Comparison of ENCODE assay signal across 23 mouse cellular contexts in genomic region chr7:73774781-73775180, GRCm38 (mm10). TPM values are rescaled to one million over a fixed set of nuclear protein-coding genes. Genes with fewer than 3 reads are reported as not detected.
DNase-seq lines count a peak whose midpoint lies in the region; ATAC-seq lines count a peak whose summit lies in the region.
"Had no signal": no experiment of that assay in that cellular context is flagged by ENCODE, and none has a peak within 500 bp of the region (broad histone marks: within the 10 kb centered on the region; RNA-seq: fewer than 3 reads in every experiment).

No protein-coding gene starts in this region.

- no peak overlapping the region for H3K4me3 ChIP-seq in heart, embryonic 13.5 days
- no peak overlapping the region for H3K4me3 ChIP-seq in forebrain, embryonic 16.5 days (replicated peaks; ENCODE audit: low read length)
- H3K4me3 ChIP-seq: forebrain, embryonic 10.5 days; forebrain, embryonic 13.5 days; heart, embryonic 15.5 days had no signal

- H3K36me3 ChIP-seq in heart, embryonic 13.5 days, result peaks cover 14% of the 10 kb centered on the region
- no peaks in the 10 kb centered on the region for H3K36me3 ChIP-seq in forebrain, embryonic 16.5 days (ENCODE audit: control insufficient read depth, insufficient read depth)
- H3K36me3 ChIP-seq: forebrain, embryonic 10.5 days; heart, embryonic 15.5 days had no signal

- no peak for ATAC-seq in heart, embryonic 13.5 days (ENCODE audit: extremely low read depth, insufficient number of reproducible peaks, low FRiP score, low TSS enrichment)
- ATAC-seq in forebrain, embryonic 16.5 days, result no peak
- ATAC-seq: activated CD4-positive, CD25-positive, alpha-beta regulatory T cell, adult 4 months; forebrain, embryonic 13.5 days; forebrain, postnatal 0 days; hindbrain, postnatal 0 days; inflammation-experienced regulatory T-cells, adult 6 months; intestine, embryonic 16.5 days had no signal

- no peak overlapping the region for H3K9ac ChIP-seq in heart, embryonic 13.5 days
- H3K9ac ChIP-seq in forebrain, embryonic 16.5 days (replicated peaks; ENCODE audit: low read depth, low read length), result no peak overlapping the region
- H3K9ac ChIP-seq: forebrain, embryonic 13.5 days; forebrain, postnatal 0 days; heart, embryonic 15.5 days; hindbrain, embryonic 14.5 days had no signal

- peak; percentile 91 for DNase-seq in heart, adult 11 months
- no peak for DNase-seq in heart, postnatal 25 days (ENCODE audit: low spot score)
- peak; percentile 24 for DNase-seq in heart, adult 8-10 months (ENCODE audit: low spot score)
- peak; percentile 32 for DNase-seq in heart, postnatal 4 days
- DNase-seq in right cerebral cortex, adult 2 months (ENCODE audit: low spot score in 2 of 2), result no peak
- DNase-seq: adrenal gland, adult 8-10 months; adrenal gland, postnatal 36 days; cerebellum, adult 18-20 months; cerebellum, adult 9-10 months; cerebellum, postnatal 14 days; forebrain, postnatal 0 days; gastrocnemius, postnatal 25 days; kidney, adult 18-20 months had no signal

- no peaks in the 10 kb centered on the region for H3K9me3 ChIP-seq in heart, embryonic 13.5 days
- H3K9me3 ChIP-seq in forebrain, embryonic 16.5 days (ENCODE audit: control insufficient read depth, low read length), result no peaks in the 10 kb centered on the region
- H3K9me3 ChIP-seq: forebrain, embryonic 10.5 days; forebrain, embryonic 13.5 days; heart, embryonic 15.5 days had no signal

- no peaks in the 10 kb centered on the region for H3K27me3 ChIP-seq in heart, embryonic 13.5 days (replicated peaks)
- H3K27me3 ChIP-seq in forebrain, embryonic 16.5 days (replicated peaks; ENCODE audit: control insufficient read depth, insufficient read depth, low read length), result no peaks in the 10 kb centered on the region
- H3K27me3 ChIP-seq: forebrain, embryonic 13.5 days; heart, embryonic 15.5 days had no signal

- 0 out of 2 replicates have a peak overlapping the region, but pooled peaks have one; percentile 11 for H3K4me2 ChIP-seq in heart, embryonic 13.5 days
- H3K4me2 ChIP-seq in forebrain, embryonic 16.5 days (ENCODE audit: low read length), result no peak overlapping the region
- H3K4me2 ChIP-seq: forebrain, embryonic 13.5 days; heart, embryonic 15.5 days; hindbrain, embryonic 14.5 days had no signal

- intact Hi-C loops in heart, postnatal 25 days (cut with DNase I), result no loop called here

- 37% methylated on average over 9 of the region's 9 CpGs for WGBS in heart, embryonic 13.5 days
- WGBS in forebrain, embryonic 16.5 days, result 91% methylated on average over 9 of the region's 9 CpGs

- H3K4me1 ChIP-seq in heart, embryonic 13.5 days, result peaks cover 28% of the 10 kb centered on the region
- H3K4me1 ChIP-seq in forebrain, embryonic 16.5 days (replicated peaks; ENCODE audit: control insufficient read depth, insufficient read depth, low read length), result peaks cover 7% of the 10 kb centered on the region; the same call in 1 of the 2 replicates

- no peak overlapping the region for H3K27ac ChIP-seq in heart, embryonic 13.5 days (replicated peaks)
- H3K27ac ChIP-seq in forebrain, embryonic 16.5 days (ENCODE audit: low read length), result no peak overlapping the region
- H3K27ac ChIP-seq: forebrain, embryonic 10.5 days; forebrain, embryonic 13.5 days; heart, embryonic 15.5 days; hindbrain, embryonic 14.5 days; hindbrain, postnatal 0 days had no signal

RNA-seq across cellular contexts. Expression of gene Fam174b, which starts 34.7 kb away (rescaled TPM):
- total RNA-seq in heart, postnatal 25 days (2021), result 100 to 1,000 TPM; 173 to 176 TPM
- 100 to 1,000 TPM; 200 to 214 (median 203) TPM for total RNA-seq in heart, adult 8-10 months (2022)
- polyA plus RNA-seq in heart, embryonic 13.5 days (2015; fragmentation: Nextera tagmentation; extraction: Ambion mirVana), result 49.8 and 50.1 TPM in 2 replicates
- total RNA-seq in heart, postnatal 4 days (2021), result 100 to 1,000 TPM; 112 to 113 TPM
- 39.6 and 40.9 TPM in 2 replicates for polyA plus RNA-seq in forebrain, embryonic 16.5 days (2015; fragmentation: Nextera tagmentation; extraction: Ambion mirVana)

Comparison
In these comparisons a context has a peak if more than half of its experiments do, and no peak if none do; other contexts are left out.
1. DNase-seq: peak in heart, adult 11 months (single experiment), heart, adult 8-10 months (single experiment) and heart, postnatal 4 days (single experiment); none in heart, postnatal 25 days (single experiment) and right cerebral cortex, adult 2 months (0 of 2).